Mouse (Mus musculus): Measurements from ENCODE around the gene Olfr224. TPM values are rescaled to one million over a fixed set of nuclear protein-coding genes. Genes with fewer than 3 reads are reported as not detected.

Gene Olfr224
- not detected in 2 replicates for polyA plus RNA-seq (2016; fragmentation: Nextera tagmentation; extraction: Ambion mirVana)

DNA sequence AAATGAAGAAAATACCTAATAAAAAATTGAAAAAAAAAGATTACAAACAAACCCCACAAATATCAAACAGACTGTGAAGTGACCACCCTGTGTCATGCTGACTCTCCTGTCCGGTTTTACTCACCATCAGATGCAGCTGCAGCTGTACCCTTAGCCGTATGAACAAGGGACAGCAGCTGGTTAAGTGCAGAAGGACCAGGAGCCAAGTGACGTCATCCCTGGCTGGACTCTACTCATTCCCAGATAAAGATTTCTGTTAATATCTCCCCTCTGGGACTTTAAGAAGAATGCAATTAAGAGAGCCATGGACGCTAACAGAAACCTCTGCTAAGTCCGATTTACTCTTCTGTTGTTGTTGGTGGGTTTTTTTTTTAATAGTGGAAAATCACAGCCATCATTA lies at the start of gene Olfr224:
Gene Olfr224 (minus strand): TSS at position 149 of the 400 bp plus-strand sequence.
- Histone ChIP-seq H3K27me3 (replicated peaks) (no peaks in the 10 kb centered on the region), H3K4me3 (no peak within 1 kb of the TSS), H3K4me2 (replicated peaks) (no peak within 1 kb of the TSS), H3K9me3 (no peaks in the 10 kb centered on the region), H3K27ac (no peak within 1 kb of the TSS), H3K36me3 (no peaks in the 10 kb centered on the region), H3K4me1 (no peaks in the 10 kb centered on the region), H3K9ac (no peak within 1 kb of the TSS)
- WGBS, result 84% methylated on average over 5 of the region's 5 CpGs
- ATAC-seq (ENCODE audit: low FRiP score, low read depth), result no peak

DNA sequence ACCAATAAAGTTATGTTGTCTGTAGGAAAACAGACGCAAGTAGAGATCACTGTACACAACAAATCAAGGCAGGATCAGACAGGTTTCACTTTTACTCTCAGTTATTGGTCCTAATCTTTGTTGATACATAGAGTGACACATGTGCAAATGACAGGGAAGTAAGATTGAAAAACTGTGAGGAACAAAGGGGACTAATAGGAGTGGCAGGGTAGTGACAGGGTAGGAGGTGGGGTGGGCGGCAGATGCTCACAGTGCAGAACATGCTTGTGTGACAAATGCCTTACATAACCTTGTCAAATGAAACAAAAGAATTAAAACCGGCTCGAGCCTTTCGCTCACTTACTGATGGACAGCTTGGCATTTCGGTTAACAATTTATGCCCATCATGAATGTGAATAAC lies 48.4 kb upstream of the Olfr224 start:
- H3K4me3 ChIP-seq, result no peak overlapping the region
- H3K4me1 ChIP-seq, result no peaks in the 10 kb centered on the region
- H3K36me3 ChIP-seq, result no peaks in the 10 kb centered on the region
- no peaks in the 10 kb centered on the region for H3K9me3 ChIP-seq
- no peak for ATAC-seq (ENCODE audit: low FRiP score, low read depth)
- H3K27me3 ChIP-seq (replicated peaks), result no peaks in the 10 kb centered on the region
- no peak overlapping the region for H3K27ac ChIP-seq
- H3K9ac ChIP-seq, result no peak overlapping the region
- 75% methylated on average over 6 of the region's 6 CpGs for WGBS
- no peak overlapping the region for H3K4me2 ChIP-seq (replicated peaks)

DNA sequence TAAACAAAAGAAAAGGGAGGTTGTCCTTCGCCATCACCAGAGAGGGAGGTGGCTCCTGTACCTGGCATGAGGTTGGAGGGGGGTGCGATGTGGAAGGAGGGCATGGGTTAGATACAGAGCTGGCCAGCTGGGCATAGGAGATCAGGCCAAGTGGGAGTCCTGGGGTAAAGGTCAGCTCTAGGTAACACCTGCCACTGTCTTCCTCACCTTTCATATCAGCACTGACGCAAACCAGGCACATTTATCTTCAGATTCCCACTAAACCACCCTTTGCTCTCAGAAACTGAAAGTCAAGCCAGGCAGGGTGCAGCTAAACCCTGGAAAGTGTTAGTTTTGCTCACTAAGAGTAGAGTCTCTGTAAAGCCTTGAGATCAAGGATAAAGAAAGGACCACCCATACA lies 48.0 kb upstream of the Olfr224 start:
- H3K9ac ChIP-seq, result no peak overlapping the region
- no peaks in the 10 kb centered on the region for H3K4me1 ChIP-seq
- H3K9me3 ChIP-seq, result no peaks in the 10 kb centered on the region
- no peak overlapping the region for H3K27ac ChIP-seq
- no peaks in the 10 kb centered on the region for H3K36me3 ChIP-seq
- no peak overlapping the region for H3K4me2 ChIP-seq (replicated peaks)
- H3K27me3 ChIP-seq (replicated peaks), result no peaks in the 10 kb centered on the region
- H3K4me3 ChIP-seq, result no peak overlapping the region
- 78% methylated on average over 3 of the region's 3 CpGs for WGBS
- no peak for ATAC-seq (ENCODE audit: low FRiP score, low read depth)

DNA sequence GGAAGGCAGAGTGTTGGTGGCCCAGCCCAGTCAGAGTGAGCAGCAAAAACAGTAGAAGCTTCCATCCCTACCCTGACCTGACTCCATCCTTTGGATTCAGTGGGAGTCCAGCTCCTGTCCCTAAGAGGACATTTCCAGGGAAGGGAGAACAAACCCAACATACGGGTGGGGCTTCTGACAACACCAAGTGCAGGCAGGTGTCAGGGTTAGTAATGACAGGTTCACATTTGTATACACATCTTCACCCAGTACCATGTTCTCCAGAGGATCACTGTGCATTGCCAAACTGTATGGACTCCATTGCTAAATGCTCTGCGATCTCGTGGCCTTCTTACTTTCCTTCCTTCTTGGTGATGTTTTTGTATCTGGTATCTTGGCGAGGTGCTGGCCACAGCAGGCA lies 45.6 kb upstream of the Olfr224 start, which contains the start of gene 2210407C18Rik:
Gene 2210407C18Rik (minus strand): TSS at position 101 of the 400 bp plus-strand sequence.
- Histone ChIP-seq H3K4me2 (replicated peaks) (no peak within 1 kb of the TSS), H3K27me3 (replicated peaks) (no peaks in the 10 kb centered on the region), H3K4me1 (no peaks in the 10 kb centered on the region), H3K9me3 (no peaks in the 10 kb centered on the region), H3K4me3 (no peak within 1 kb of the TSS), H3K9ac (no peak within 1 kb of the TSS), H3K27ac (no peak within 1 kb of the TSS), H3K36me3 (no peaks in the 10 kb centered on the region)
- ATAC-seq (ENCODE audit: low FRiP score, low read depth), result no peak
- WGBS, result 93% methylated on average over 4 of the region's 4 CpGs

DNA sequence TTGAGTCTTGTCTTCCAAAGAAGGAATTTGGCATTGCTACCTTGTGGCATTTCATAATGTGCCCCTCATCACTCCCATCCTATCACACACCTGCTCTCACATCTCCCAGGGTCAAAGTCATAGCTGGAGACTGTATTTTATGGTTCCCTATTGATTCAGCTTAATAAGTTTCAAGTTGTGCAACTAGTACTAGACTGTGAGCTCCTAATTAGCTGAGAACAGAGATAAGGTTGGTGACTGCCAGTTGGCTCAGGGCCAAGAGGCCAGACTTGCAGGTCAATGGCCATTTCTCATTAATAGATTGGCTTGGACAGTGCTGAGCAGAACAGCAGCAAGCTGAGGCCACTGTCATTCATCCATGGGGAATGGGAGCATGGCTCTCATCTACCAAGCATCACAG lies 44.2 kb upstream of the Olfr224 start:
- no peak for ATAC-seq (ENCODE audit: low FRiP score, low read depth)
- H3K36me3 ChIP-seq, result no peaks in the 10 kb centered on the region
- no peaks in the 10 kb centered on the region for H3K27me3 ChIP-seq (replicated peaks)
- H3K27ac ChIP-seq, result no peak overlapping the region
- H3K4me1 ChIP-seq, result no peaks in the 10 kb centered on the region
- H3K4me3 ChIP-seq, result no peak overlapping the region
- H3K9ac ChIP-seq, result no peak overlapping the region
- no peak overlapping the region for H3K4me2 ChIP-seq (replicated peaks)
- H3K9me3 ChIP-seq, result no peaks in the 10 kb centered on the region

DNA sequence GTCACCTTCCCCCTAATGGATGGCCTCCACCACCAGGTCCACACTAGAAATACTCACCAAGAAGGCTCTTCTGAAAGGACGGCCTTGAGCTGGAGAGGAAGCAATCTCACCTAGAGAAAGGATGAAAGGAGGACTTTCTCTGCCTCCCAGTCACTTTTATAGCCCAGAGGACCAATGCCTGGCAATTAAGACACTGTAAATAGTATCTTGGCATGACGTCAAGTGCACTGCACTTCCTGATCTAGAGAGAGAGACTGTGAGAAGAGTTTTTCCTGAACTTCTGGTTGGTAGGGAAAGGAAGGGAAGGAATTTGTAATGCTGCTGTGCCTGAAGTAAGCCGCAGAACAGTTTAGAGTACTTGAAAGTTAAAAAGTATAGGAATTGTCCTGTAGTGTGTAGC lies 43.0 kb upstream of the Olfr224 start:
- Histone ChIP-seq H3K9me3 (no peaks in the 10 kb centered on the region), H3K4me1 (no peaks in the 10 kb centered on the region), H3K27ac (no peak overlapping the region), H3K9ac (no peak overlapping the region), H3K4me3 (no peak overlapping the region), H3K4me2 (replicated peaks) (no peak overlapping the region), H3K27me3 (replicated peaks) (no peaks in the 10 kb centered on the region), H3K36me3 (no peaks in the 10 kb centered on the region)
- no peak for ATAC-seq (ENCODE audit: low FRiP score, low read depth)
- 63% methylated on average over 3 of the region's 3 CpGs for WGBS

DNA sequence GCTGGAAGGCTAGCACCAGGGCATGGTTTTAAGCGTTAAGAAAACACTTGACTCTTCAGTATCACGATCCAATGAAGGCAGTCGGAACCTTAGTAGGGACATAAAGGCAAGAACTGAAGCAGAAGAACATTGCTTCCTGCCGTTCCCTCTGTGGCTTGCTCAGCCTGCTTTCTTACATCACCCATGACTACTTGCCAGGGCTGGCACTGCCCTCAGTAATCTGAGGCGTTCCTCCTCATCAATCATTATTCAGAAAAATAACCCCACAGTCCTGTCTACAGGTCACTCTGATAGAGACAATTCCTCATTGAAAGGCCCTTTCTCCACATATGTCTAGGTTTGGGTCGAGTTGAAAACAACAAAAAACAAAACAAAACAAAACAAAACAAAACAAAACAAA lies 36.7 kb upstream of the Olfr224 start:
- ATAC-seq (ENCODE audit: low FRiP score, low read depth), result no peak
- no peak overlapping the region for H3K27ac ChIP-seq
- no peaks in the 10 kb centered on the region for H3K9me3 ChIP-seq
- H3K4me3 ChIP-seq, result no peak overlapping the region
- H3K4me1 ChIP-seq, result no peaks in the 10 kb centered on the region
- H3K27me3 ChIP-seq (replicated peaks), result no peaks in the 10 kb centered on the region
- 83% methylated on average over 6 of the region's 6 CpGs for WGBS
- H3K9ac ChIP-seq, result no peak overlapping the region
- H3K4me2 ChIP-seq (replicated peaks), result no peak overlapping the region
- H3K36me3 ChIP-seq, result no peaks in the 10 kb centered on the region

DNA sequence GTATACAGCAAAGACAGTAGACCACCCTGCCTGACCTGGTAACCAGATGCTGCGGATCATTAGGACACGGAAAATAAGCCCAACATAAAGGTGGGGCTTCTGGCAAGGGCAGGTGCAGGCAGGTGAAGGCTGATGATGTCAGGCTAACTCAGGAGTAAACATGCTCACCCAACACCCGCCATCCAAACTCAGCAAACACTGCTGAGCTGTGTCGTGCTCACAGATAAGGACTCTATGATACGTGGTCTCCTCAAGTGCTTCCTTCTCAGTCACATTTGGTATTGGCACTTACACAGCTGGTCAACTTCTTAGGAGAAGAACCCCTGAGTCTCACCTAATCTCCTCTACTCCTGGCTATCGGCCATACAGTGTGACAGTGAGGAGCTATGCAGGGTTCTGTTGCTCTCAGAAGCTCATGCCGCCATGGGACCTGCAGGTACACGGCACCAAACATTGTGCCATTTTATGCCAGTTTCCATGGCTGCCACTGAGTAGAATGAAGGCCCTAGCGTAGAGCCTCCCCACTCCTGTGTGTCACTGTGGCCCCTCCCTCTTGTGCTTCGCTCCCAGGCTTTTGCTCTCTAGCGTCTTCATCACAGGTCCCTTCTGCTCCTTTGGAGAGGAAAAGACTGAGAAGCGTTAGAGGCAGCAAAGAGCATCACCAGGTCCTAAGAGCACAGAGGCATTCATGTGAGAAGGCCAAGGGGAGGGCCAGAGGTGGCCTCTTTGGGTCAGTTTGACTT lies 36.0 kb upstream of the Olfr224 start:
- Histone ChIP-seq H3K4me1 (no peaks in the 10 kb centered on the region), H3K36me3 (no peaks in the 10 kb centered on the region), H3K27me3 (replicated peaks) (no peaks in the 10 kb centered on the region), H3K9ac (no peak overlapping the region), H3K4me3 (no peak overlapping the region), H3K4me2 (replicated peaks) (no peak overlapping the region), H3K27ac (no peak overlapping the region), H3K9me3 (no peaks in the 10 kb centered on the region)
- WGBS, result 89% methylated on average over 12 of the region's 12 CpGs
- no peak for ATAC-seq (ENCODE audit: low FRiP score, low read depth)

DNA sequence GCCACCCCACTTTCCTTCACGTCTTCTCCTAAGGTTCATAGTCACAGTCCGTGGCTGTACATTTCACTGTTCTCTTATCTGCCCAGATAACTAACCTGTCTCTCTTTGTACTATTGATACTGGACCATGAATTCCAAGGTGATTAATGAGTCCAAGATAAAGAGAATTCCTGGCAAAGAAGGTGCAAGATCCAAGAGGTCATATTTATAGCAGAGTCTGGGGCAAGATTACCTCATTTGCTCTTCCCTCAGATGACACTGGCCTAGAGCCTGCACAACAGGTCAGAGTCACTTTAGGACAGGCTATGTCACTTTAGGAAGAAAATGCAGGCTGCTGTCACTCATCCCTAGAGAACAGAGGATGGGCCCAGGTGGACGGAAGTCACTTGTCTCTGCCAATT lies 34.9 kb upstream of the Olfr224 start:
- no peak for ATAC-seq (ENCODE audit: low FRiP score, low read depth)
- Histone ChIP-seq H3K4me3 (no peak overlapping the region), H3K9me3 (no peaks in the 10 kb centered on the region), H3K4me2 (replicated peaks) (no peak overlapping the region), H3K27ac (no peak overlapping the region), H3K4me1 (no peaks in the 10 kb centered on the region), H3K9ac (no peak overlapping the region), H3K27me3 (replicated peaks) (no peaks in the 10 kb centered on the region), H3K36me3 (no peaks in the 10 kb centered on the region)
- 91% methylated on average over 3 of the region's 3 CpGs for WGBS

DNA sequence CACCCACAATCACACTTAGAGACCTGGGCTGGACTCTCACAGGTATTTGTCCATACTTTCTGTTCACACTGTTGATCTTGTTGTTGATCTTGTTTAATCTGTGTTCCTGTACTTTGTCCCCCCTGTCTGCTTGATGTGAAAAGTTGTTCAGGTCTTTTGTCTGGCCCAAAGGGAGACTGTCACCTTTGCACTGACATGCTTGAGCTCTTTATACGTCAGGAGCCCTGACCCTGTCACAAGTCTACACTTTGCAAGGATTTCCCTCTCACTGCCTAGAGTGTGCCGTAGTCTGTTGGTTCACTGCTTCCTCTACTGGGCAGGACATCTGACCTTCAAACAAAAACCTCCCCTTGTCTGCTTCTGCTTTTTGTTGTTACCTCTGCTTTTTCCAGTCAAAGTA lies 34.3 kb upstream of the Olfr224 start:
- Histone ChIP-seq H3K36me3 (no peaks in the 10 kb centered on the region), H3K4me1 (no peaks in the 10 kb centered on the region), H3K27ac (no peak overlapping the region), H3K27me3 (replicated peaks) (no peaks in the 10 kb centered on the region), H3K9me3 (no peaks in the 10 kb centered on the region), H3K4me3 (no peak overlapping the region), H3K9ac (no peak overlapping the region), H3K4me2 (replicated peaks) (no peak overlapping the region)
- 81% methylated on average over 2 of the region's 2 CpGs for WGBS
- no peak for ATAC-seq (ENCODE audit: low FRiP score, low read depth)

DNA sequence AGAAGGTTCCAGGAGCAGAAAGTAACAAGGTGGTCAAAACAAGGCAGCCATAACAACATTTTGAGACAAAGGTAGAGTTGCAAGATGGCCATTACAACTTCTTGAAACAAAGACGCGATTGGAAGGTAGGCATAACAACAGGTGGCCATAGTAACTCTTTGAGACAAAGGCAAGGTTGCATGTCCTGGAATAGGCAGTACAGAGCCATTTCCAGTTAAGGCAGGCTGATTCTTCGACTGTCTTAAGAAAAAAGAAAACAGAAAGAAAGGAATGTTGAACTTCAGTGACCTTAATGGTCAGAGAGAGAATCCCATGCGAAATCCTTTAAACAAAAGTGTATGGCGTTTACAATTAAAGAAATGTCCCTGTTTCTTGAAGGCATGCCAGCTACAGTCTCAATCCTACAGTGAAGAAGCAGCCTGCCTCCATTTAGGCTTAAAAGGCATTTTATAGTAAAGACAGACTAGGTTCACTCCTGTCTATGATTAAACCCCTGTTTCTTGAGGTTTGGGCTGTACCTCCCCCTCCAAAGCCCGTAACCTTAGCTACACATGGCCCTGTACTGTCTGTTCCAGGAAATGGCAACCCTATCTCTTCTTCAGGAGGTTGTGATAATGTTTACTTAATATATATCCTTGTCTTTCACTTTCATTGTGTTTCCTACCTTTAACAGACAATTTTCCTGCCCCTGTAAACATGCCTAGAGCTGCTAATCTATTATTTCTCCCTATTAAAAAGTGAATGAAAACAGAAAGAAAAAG lies 32.6 kb upstream of the Olfr224 start:
- WGBS, result 82% methylated on average over 6 of the region's 6 CpGs
- H3K9ac ChIP-seq, result no peak overlapping the region
- no peak for ATAC-seq (ENCODE audit: low FRiP score, low read depth)
- no peak overlapping the region for H3K4me2 ChIP-seq (replicated peaks)
- H3K9me3 ChIP-seq, result no peaks in the 10 kb centered on the region
- H3K4me1 ChIP-seq, result no peaks in the 10 kb centered on the region
- H3K4me3 ChIP-seq, result no peak overlapping the region
- no peak overlapping the region for H3K27ac ChIP-seq
- H3K36me3 ChIP-seq, result no peaks in the 10 kb centered on the region
- H3K27me3 ChIP-seq (replicated peaks), result no peaks in the 10 kb centered on the region

DNA sequence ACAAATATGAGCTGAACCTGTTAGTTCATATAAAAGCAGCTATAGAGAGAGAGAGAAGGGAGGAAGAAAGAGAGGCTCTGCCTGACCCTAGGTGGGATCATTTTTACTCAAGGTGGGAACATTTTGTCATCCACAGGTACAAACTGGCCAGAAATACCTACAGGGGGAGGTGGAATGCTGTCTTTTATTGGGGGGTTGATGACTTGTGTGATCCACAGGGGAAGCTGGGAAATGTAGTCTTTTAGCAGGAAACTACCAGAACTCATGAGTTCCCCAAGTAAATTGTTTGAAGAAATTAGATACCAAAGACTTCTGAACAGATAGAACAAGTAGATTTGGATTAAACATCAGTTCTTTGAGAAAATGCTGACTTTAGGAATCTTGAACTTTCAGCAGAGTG lies 31.7 kb upstream of the Olfr224 start:
- Histone ChIP-seq H3K4me3 (no peak overlapping the region), H3K9me3 (no peaks in the 10 kb centered on the region), H3K27me3 (replicated peaks) (no peaks in the 10 kb centered on the region), H3K4me1 (no peaks in the 10 kb centered on the region), H3K9ac (no peak overlapping the region), H3K36me3 (no peaks in the 10 kb centered on the region), H3K27ac (no peak overlapping the region), H3K4me2 (replicated peaks) (no peak overlapping the region)
- no peak for ATAC-seq (ENCODE audit: low FRiP score, low read depth)

DNA sequence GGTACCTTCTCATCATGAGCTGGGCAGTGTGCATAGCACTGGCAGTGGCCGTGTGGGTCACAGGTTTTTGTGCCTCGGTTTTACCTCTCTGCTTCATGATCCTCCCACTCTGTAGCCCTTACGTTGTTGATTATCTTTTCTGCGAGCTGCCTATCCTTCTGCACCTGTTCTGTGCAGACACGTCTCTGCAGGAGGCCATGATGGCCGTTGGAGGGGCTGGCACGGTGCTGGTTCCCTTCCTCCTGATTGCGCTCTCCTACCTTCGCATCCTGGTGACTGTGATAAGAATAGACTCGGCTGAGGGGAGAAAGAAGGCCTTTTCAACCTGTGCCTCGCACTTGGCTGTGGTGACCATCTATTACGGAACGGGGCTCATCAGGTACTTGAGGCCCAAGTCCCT lies 27.5 kb upstream of the Olfr224 start:
- WGBS, result 86% methylated on average over 13 of the region's 13 CpGs
- no peak for ATAC-seq (ENCODE audit: low FRiP score, low read depth)
- Histone ChIP-seq H3K9ac (no peak overlapping the region), H3K27me3 (replicated peaks) (no peaks in the 10 kb centered on the region), H3K4me2 (replicated peaks) (no peak overlapping the region), H3K4me3 (no peak overlapping the region), H3K27ac (no peak overlapping the region), H3K9me3 (no peaks in the 10 kb centered on the region), H3K36me3 (no peaks in the 10 kb centered on the region), H3K4me1 (no peaks in the 10 kb centered on the region)
